Mouse (Mus musculus) heart, embryonic 10.5 days (tissue): ENCODE measurements at regions not wholly inside any gene's neighbourhood (a gene's known extent, or its start where the extent isn't known, plus 50 kb on each side); places are given as distances from the start of the nearest gene placed in this dataset.

Experiments
- DNase-seq: peaks from one replicate; pipeline ENCODE4 v3.0.0-alpha.2; 2017; ENCODE audit warnings: low spot score
- H3K27ac ChIP-seq: fragments of 300-500 bp; sonication (generic); 2 replicates; pipeline ENCODE4 v1.5.1; 2016; ENCODE audit warnings: mild to moderate bottlenecking
- H3K27me3 ChIP-seq: fragments of 300-500 bp; sonication (generic); 2 replicates; pipeline ENCODE4 v1.6.1; 2016; ENCODE audit warnings: mild to moderate bottlenecking; ENCODE audit not compliant: poor library complexity, insufficient read depth, severe bottlenecking
- H3K36me3 ChIP-seq: fragments of 300-500 bp; sonication (generic); 2 replicates; pipeline ENCODE4 v1.6.1; 2016; ENCODE audit warnings: mild to moderate bottlenecking, moderate library complexity
- H3K4me1 ChIP-seq: fragments of 300-500 bp; sonication (generic); 2 replicates; pipeline ENCODE4 v1.6.1; 2016; ENCODE audit warnings: mild to moderate bottlenecking
- H3K4me3 ChIP-seq: fragments of 300-500 bp; sonication (generic); 2 replicates; pipeline ENCODE4 v1.5.1; 2016; ENCODE audit warnings: mild to moderate bottlenecking, moderate library complexity
- H3K9me3 ChIP-seq: fragments of 300-500 bp; sonication (generic); 2 replicates; pipeline ENCODE4 v1.6.1; 2016; ENCODE audit warnings: mild to moderate bottlenecking, moderate library complexity
- WGBS: fragments of 180-500 bp; shearing (Covaris S2); methylation state at CpG from one replicate; pipeline ENCODE4 v1.1.7; 2016; 5-methylcytosine and 5-hydroxymethylcytosine counted together

GRCm38 (mm10) chr2:57424879-57425278 is 187.4 kb downstream of the Gpd2 start:
- Histone ChIP-seq H3K4me1 (no peaks in the 10 kb centered on the region), H3K4me3 (no peak overlapping the region), H3K9me3 (no peaks in the 10 kb centered on the region), H3K27ac (no peak overlapping the region), H3K27me3 (no peaks in the 10 kb centered on the region), H3K36me3 (no peaks in the 10 kb centered on the region)
- DNase-seq = no peak
- 85% methylated on average over 8 of the region's 8 CpGs for WGBS

- no peak for DNase-seq
- Histone ChIP-seq H3K4me1 (no peaks in the 10 kb centered on the region), H3K27me3 (no peaks in the 10 kb centered on the region), H3K27ac (no peak overlapping the region), H3K9me3 (no peaks in the 10 kb centered on the region), H3K4me3 (no peak overlapping the region), H3K36me3 (no peaks in the 10 kb centered on the region)
- 88% methylated on average over 5 of the region's 5 CpGs for WGBS
Measured at GRCm38 (mm10) chr2:57425439-57425838, 188.0 kb downstream of the Gpd2 start.

GRCm38 (mm10) chr2:57450996-57451770 is 213.7 kb downstream of the Gpd2 start:
- Histone ChIP-seq H3K27ac (no peak overlapping the region), H3K9me3 (no peaks in the 10 kb centered on the region), H3K36me3 (no peaks in the 10 kb centered on the region), H3K27me3 (no peaks in the 10 kb centered on the region), H3K4me3 (no peak overlapping the region), H3K4me1 (no peaks in the 10 kb centered on the region)
- WGBS = 87% methylated on average over 6 of the region's 6 CpGs
- DNase-seq = no peak

- Histone ChIP-seq H3K4me3 (no peak overlapping the region), H3K36me3 (no peaks in the 10 kb centered on the region), H3K27ac (no peak overlapping the region), H3K4me1 (no peaks in the 10 kb centered on the region), H3K27me3 (no peaks in the 10 kb centered on the region), H3K9me3 (no peaks in the 10 kb centered on the region)
- WGBS = 86% methylated on average over 5 of the region's 5 CpGs
- DNase-seq = no peak
Measured at GRCm38 (mm10) chr2:57453896-57454679, 216.7 kb downstream of the Gpd2 start.

- no peaks in the 10 kb centered on the region for H3K36me3 ChIP-seq
- 84% methylated on average over 2 of the region's 2 CpGs for WGBS
Measured at GRCm38 (mm10) chr2:57459901-57460300, 222.5 kb downstream of the Gpd2 start.

GRCm38 (mm10) chr2:57473873-57474272 is 236.4 kb downstream of the Gpd2 start:
- H3K36me3 ChIP-seq = no peaks in the 10 kb centered on the region
- no peak overlapping the region for H3K4me3 ChIP-seq
- DNase-seq = no peak
- 61% methylated on average over 3 of the region's 3 CpGs for WGBS
- H3K4me1 ChIP-seq = no peaks in the 10 kb centered on the region
- no peaks in the 10 kb centered on the region for H3K27me3 ChIP-seq
- no peak overlapping the region for H3K27ac ChIP-seq
- H3K9me3 ChIP-seq = no peaks in the 10 kb centered on the region

More at GRCm38 (mm10) chr2:57459901-57460300, 222.5 kb downstream of the Gpd2 start:
- Histone ChIP-seq H3K9me3 (no peaks in the 10 kb centered on the region), H3K27me3 (no peaks in the 10 kb centered on the region), H3K4me1 (no peaks in the 10 kb centered on the region), H3K27ac (no peak overlapping the region), H3K4me3 (no peak overlapping the region)
- no peak for DNase-seq

- no peak for DNase-seq
- 66% methylated on average over 4 of the region's 4 CpGs for WGBS
- no peak overlapping the region for H3K4me3 ChIP-seq
- no peaks in the 10 kb centered on the region for H3K9me3 ChIP-seq
- H3K4me1 ChIP-seq = no peaks in the 10 kb centered on the region
- no peaks in the 10 kb centered on the region for H3K36me3 ChIP-seq
- H3K27ac ChIP-seq = no peak overlapping the region
- no peaks in the 10 kb centered on the region for H3K27me3 ChIP-seq
Measured at GRCm38 (mm10) chr2:57492116-57492515, 254.7 kb downstream of the Gpd2 start.

- no peaks in the 10 kb centered on the region for H3K36me3 ChIP-seq
- H3K27me3 ChIP-seq = no peaks in the 10 kb centered on the region
- H3K4me3 ChIP-seq = no peak overlapping the region
- H3K4me1 ChIP-seq = no peaks in the 10 kb centered on the region
- no peaks in the 10 kb centered on the region for H3K9me3 ChIP-seq
- H3K27ac ChIP-seq = no peak overlapping the region
- 65% methylated on average over 6 of the region's 6 CpGs for WGBS
- DNase-seq = no peak
Measured at GRCm38 (mm10) chr2:57492914-57493621, 255.6 kb downstream of the Gpd2 start.

- H3K4me1 ChIP-seq = no peaks in the 10 kb centered on the region
- 41% methylated on average over 2 of the region's 2 CpGs for WGBS
- no peaks in the 10 kb centered on the region for H3K27me3 ChIP-seq
- H3K4me3 ChIP-seq = no peak overlapping the region
- no peak overlapping the region for H3K27ac ChIP-seq
- no peaks in the 10 kb centered on the region for H3K9me3 ChIP-seq
- no peaks in the 10 kb centered on the region for H3K36me3 ChIP-seq
- DNase-seq = no peak
Measured at GRCm38 (mm10) chr2:57496315-57496954, 259.0 kb downstream of the Gpd2 start.

- no peaks in the 10 kb centered on the region for H3K36me3 ChIP-seq
- no peak overlapping the region for H3K4me3 ChIP-seq
- H3K9me3 ChIP-seq = no peaks in the 10 kb centered on the region
- 55% methylated on average over 1 of the region's 1 CpGs for WGBS
- H3K27me3 ChIP-seq = no peaks in the 10 kb centered on the region
- H3K4me1 ChIP-seq = no peaks in the 10 kb centered on the region
- H3K27ac ChIP-seq = no peak overlapping the region
- no peak for DNase-seq
Measured at GRCm38 (mm10) chr2:57497933-57498332, 260.5 kb downstream of the Gpd2 start.

- 58% methylated on average over 2 of the region's 2 CpGs for WGBS
- H3K4me3 ChIP-seq = no peak overlapping the region
Measured at GRCm38 (mm10) chr2:57504678-57505077, 267.2 kb downstream of the Gpd2 start.

GRCm38 (mm10) chr2:57522465-57522864 is 285.0 kb downstream of the Gpd2 start:
- Histone ChIP-seq H3K4me1 (no peaks in the 10 kb centered on the region), H3K9me3 (no peaks in the 10 kb centered on the region), H3K27ac (no peak overlapping the region), H3K36me3 (no peaks in the 10 kb centered on the region), H3K4me3 (no peak overlapping the region), H3K27me3 (no peaks in the 10 kb centered on the region)
- no peak for DNase-seq
- WGBS = 85% methylated on average over 3 of the region's 3 CpGs

More at GRCm38 (mm10) chr2:57504678-57505077, 267.2 kb downstream of the Gpd2 start:
- Histone ChIP-seq H3K9me3 (no peaks in the 10 kb centered on the region), H3K27me3 (no peaks in the 10 kb centered on the region), H3K4me1 (no peaks in the 10 kb centered on the region), H3K36me3 (no peaks in the 10 kb centered on the region), H3K27ac (no peak overlapping the region)
- no peak for DNase-seq
